Mouse (Mus musculus) heart, embryonic 15.5 days (tissue): Measurements from ENCODE around the gene Syne1. TPM values are rescaled to one million over a fixed set of nuclear protein-coding genes. Genes with fewer than 3 reads are reported as not detected.

ENCODE experiments used
- ATAC-seq: fragments of 200-750 bp; cut with Nextera tagmentation; replicated peaks from 2 replicates; pipeline ENCODE4 v1.8.0; 2017; ENCODE audit warnings: low read depth, moderate TSS enrichment; ENCODE audit not compliant: insufficient number of reproducible peaks, insufficient read depth, low FRiP score
- H3K27ac ChIP-seq: fragments of 300-500 bp; sonication (generic); 2 replicates; pipeline ENCODE4 v1.5.1; 2015; ENCODE audit warnings: mild to moderate bottlenecking, inconsistent platforms
- H3K27me3 ChIP-seq: fragments of 300-500 bp; sonication (generic); 2 replicates; pipeline ENCODE4 v1.6.1; 2015; ENCODE audit warnings: inconsistent platforms
- H3K36me3 ChIP-seq: fragments of 300-500 bp; sonication (generic); 2 replicates; pipeline ENCODE4 v1.6.1; 2015; ENCODE audit warnings: mild to moderate bottlenecking, inconsistent platforms
- H3K4me1 ChIP-seq: fragments of 300-500 bp; sonication (generic); replicated peaks from 2 replicates; pipeline ENCODE4 v1.6.1; 2015; ENCODE audit warnings: inconsistent platforms
- H3K4me2 ChIP-seq: fragments of 300-500 bp; sonication (generic); 2 replicates; pipeline ENCODE4 v1.6.1; 2015; ENCODE audit warnings: inconsistent platforms, mild to moderate bottlenecking, moderate library complexity
- H3K4me3 ChIP-seq: fragments of 300-500 bp; sonication (generic); 2 replicates; pipeline ENCODE4 v1.5.1; 2015; ENCODE audit warnings: mild to moderate bottlenecking, inconsistent platforms
- H3K9ac ChIP-seq: fragments of 300-500 bp; sonication (generic); 2 replicates; pipeline ENCODE4 v1.6.1; 2015; ENCODE audit warnings: mild to moderate bottlenecking, inconsistent platforms
- H3K9me3 ChIP-seq: fragments of 300-500 bp; sonication (generic); replicated peaks from 2 replicates; pipeline ENCODE4 v1.6.1; 2016; ENCODE audit warnings: inconsistent platforms
- WGBS: fragments of 180-500 bp; shearing (Covaris S2); methylation state at CpG from one replicate; pipeline ENCODE4 v1.1.7; 2015; ENCODE audit warnings: mixed read lengths; 5-methylcytosine and 5-hydroxymethylcytosine counted together
- polyA plus RNA-seq: library from polyadenylated mRNA; unstranded; fragments of >200 nt; fragmentation: Nextera tagmentation; extraction: Ambion mirVana; gene quantifications from 2 replicates; pipeline ENCODE4 v1.2.1, GENCODE M21; 2015

Syne1 gene
- polyA plus RNA-seq, 1 experiment from 2014 or later, result 23.2 TPM

DNA sequence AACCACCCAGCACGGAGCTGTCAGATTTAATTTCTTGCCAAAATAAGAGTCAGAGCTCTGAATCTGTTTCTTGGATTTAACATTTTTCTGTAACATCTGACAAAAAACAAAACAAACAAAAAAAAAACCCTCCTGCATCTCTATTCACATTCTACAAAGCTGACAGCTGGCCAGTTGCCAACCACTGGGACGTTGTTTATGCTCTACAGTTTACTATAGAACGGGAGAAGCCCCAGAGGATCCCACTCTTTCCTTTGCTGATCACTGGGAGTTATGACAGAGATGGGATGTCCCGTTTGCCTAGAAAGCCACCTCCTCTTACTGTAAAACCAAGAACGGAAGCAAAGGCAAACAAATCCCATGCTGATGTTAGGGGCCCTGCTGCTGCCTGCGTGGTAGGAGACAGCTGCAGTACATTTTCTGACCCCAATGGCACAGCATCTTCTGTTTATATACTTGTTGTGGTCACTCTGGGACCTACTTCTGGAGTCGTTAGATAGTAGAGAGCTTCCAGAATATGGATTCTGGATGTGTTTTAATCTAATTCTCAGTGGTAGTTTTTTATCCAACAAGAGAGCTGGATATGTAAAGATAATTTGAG, 255.9 kb downstream of the Syne1 start:
- H3K36me3 ChIP-seq, result no peaks in the 10 kb centered on the region
- H3K4me2 ChIP-seq, result no peak overlapping the region
- H3K4me3 ChIP-seq, result no peak overlapping the region
- H3K9me3 ChIP-seq, result no peaks in the 10 kb centered on the region
- no peak overlapping the region for H3K9ac ChIP-seq
- H3K27me3 ChIP-seq, result no peaks in the 10 kb centered on the region
- peak; percentile 43; the same call in 1 of the 2 replicates for ATAC-seq
- 37% methylated on average over 7 of the region's 7 CpGs for WGBS
- no peak overlapping the region for H3K27ac ChIP-seq
- peaks cover 6% of the 10 kb centered on the region; the same call in 1 of the 2 replicates for H3K4me1 ChIP-seq

DNA sequence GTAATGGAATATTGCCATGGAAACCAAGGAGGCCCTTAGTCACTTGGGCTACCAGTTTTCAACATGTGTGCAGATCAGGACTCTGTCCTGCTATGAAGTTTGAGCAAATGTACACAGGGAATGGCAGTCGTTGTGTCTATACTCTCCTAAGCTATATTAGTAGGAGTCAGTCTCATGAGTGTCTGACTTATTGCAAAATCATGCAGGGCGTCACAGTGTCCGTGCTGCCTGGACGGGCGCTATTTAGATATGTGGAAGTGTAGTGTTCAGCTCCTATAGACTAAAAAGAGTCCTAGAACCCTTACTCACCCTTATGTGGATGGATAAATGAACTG, 261.7 kb downstream of the Syne1 start:
- Histone ChIP-seq H3K4me2 (peak overlapping the region; percentile 63), H3K27me3 (no peaks in the 10 kb centered on the region), H3K4me3 (peak overlapping the region; percentile 49), H3K4me1 (peaks cover 6% of the 10 kb centered on the region), H3K9me3 (no peaks in the 10 kb centered on the region), H3K36me3 (no peaks in the 10 kb centered on the region), H3K27ac (peak overlapping the region; percentile 95), H3K9ac (peak overlapping the region; percentile 59)
- peak; percentile 41; the same call in 1 of the 2 replicates for ATAC-seq
- WGBS, result 38% methylated on average over 5 of the region's 5 CpGs

DNA sequence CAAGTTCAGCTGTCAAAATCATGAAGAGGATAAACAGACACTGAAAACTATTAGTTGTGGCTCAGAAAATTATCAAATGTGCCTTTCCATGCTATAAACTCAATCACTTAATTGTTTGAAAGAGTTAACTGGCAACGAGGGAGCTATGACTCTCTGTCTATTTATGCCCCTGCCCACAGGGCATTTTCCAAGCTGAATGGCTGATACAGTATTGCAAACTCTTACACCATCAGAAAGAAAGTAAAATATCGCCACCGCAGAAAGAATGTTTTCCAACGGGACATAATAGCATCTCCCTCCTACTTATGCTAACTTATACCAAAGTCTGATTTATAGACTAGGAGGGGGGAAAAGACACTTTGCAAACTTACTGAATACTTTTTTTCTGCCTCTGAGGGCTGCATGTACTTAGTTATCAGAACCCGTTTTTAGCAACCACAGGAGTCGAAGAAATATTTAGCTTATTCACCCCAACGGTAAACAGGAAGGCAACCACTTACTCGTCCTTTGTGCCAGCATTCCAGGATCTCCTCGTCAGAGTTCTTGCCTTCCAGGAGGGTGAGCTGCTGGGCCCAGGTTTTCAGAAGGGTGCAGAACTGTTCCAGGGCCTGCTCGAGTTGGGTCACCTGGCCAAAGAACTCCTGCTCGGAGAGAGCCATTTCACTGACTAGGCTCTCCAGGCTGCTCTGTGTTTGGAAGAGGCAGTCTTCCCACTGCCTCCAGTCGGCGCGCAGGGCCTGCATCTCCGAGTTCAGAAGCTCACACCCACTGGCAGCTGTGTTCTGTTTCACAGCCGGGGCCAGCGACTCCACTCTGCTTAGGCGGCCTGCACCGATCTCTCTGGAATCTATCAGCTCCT, 262.3 kb downstream of the Syne1 start:
- Histone ChIP-seq H3K4me3 (peak overlapping the region; percentile 49), H3K9me3 (no peaks in the 10 kb centered on the region), H3K27ac (peak overlapping the region; percentile 95), H3K9ac (peak overlapping the region; percentile 59), H3K4me1 (peaks cover 6% of the 10 kb centered on the region), H3K4me2 (peak overlapping the region; percentile 63), H3K27me3 (no peaks in the 10 kb centered on the region), H3K36me3 (no peaks in the 10 kb centered on the region)
- WGBS, result 16% methylated on average over 19 of the region's 19 CpGs
- ATAC-seq, result peak; percentile 80

DNA sequence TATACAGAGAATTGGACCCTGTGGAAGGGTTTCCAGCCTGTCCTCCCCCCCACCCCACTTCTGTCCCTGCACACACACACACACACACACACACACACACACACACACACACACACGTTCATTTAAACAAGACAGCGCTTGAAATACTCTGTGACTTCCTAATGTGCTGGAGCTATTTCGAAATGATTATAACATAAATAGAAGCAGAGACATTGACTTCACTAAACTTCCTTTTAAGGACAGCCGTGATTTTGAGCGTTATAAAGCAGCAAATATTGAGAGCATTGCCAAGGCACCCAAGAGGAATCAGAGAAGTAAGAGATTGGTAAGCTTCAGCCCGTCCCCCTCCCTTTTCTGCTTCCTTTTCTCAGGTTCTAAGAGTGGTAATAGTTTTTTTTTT, 263.0 kb downstream of the Syne1 start:
- no peaks in the 10 kb centered on the region for H3K36me3 ChIP-seq
- no peaks in the 10 kb centered on the region for H3K27me3 ChIP-seq
- peak overlapping the region; percentile 95 for H3K27ac ChIP-seq
- peak overlapping the region; percentile 59; the same call in 1 of the 2 replicates for H3K9ac ChIP-seq
- no peak for ATAC-seq
- peak overlapping the region; percentile 63 for H3K4me2 ChIP-seq
- H3K4me1 ChIP-seq, result peaks cover 6% of the 10 kb centered on the region
- peak overlapping the region; percentile 49 for H3K4me3 ChIP-seq
- no peaks in the 10 kb centered on the region for H3K9me3 ChIP-seq
- 20% methylated on average over 6 of the region's 6 CpGs for WGBS

DNA sequence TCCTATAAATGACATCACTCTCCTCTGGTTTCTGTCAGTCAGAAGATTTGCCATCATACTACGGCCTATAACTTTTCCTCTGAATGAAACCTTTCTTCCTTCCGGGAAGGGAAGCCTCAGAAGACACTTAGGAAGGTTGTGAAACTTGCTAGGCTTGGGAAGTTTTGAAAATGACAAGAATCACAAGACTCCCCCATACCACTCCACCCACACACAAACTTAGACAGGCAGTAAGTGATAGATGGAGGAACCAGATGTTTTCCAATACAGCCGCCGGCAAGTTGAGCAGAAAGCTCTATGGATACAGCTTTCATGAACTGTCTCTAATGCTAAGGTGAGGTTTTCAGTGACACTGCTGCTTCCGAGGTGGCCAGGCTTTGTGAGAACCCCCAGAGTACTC, 275.5 kb downstream of the Syne1 start:
- no peak overlapping the region for H3K4me2 ChIP-seq
- no peaks in the 10 kb centered on the region for H3K27me3 ChIP-seq
- H3K4me3 ChIP-seq, result no peak overlapping the region
- no peaks in the 10 kb centered on the region for H3K4me1 ChIP-seq
- 0 out of 2 replicates have a peak, but pooled peaks cover 4% of the 10 kb centered on the region for H3K9me3 ChIP-seq
- H3K36me3 ChIP-seq, result no peaks in the 10 kb centered on the region
- no peak overlapping the region for H3K9ac ChIP-seq
- WGBS, result 67% methylated on average over 5 of the region's 5 CpGs
- no peak for ATAC-seq
- no peak overlapping the region for H3K27ac ChIP-seq

DNA sequence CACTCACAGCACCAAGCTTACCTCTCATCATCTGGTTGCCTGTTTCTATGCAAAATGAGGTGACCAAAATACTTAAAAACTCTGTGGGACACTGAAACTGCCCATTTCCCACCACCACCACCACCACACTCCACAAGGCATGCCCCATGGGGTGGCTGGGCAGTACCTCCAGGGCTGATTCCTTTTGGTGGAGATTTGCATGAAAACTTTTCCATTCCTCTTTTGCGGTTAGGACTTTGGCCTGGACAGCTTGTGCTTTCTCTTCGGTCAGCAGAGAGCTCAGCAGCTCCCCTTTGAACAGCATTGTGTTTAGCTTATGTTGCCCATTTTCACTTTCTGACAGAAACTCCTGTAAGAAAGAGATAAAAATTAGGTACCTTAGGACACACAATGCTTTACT, 280.6 kb downstream of the Syne1 start:
- 0 out of 2 replicates have a peak, but pooled peaks cover 8% of the 10 kb centered on the region for H3K36me3 ChIP-seq
- H3K27ac ChIP-seq, result no peak overlapping the region
- no peak overlapping the region for H3K4me2 ChIP-seq
- no peaks in the 10 kb centered on the region for H3K27me3 ChIP-seq
- no peak overlapping the region for H3K4me3 ChIP-seq
- H3K9me3 ChIP-seq, result no peaks in the 10 kb centered on the region
- WGBS, result 78% methylated on average over 2 of the region's 2 CpGs
- no peak overlapping the region for H3K9ac ChIP-seq
- no peaks in the 10 kb centered on the region for H3K4me1 ChIP-seq
- no peak for ATAC-seq

- no peak overlapping the region for H3K27ac ChIP-seq
- 58% methylated on average over 10 of the region's 10 CpGs for WGBS
- no peaks in the 10 kb centered on the region for H3K27me3 ChIP-seq
- no peak overlapping the region for H3K9ac ChIP-seq
- no peaks in the 10 kb centered on the region for H3K4me1 ChIP-seq
- H3K9me3 ChIP-seq, result no peaks in the 10 kb centered on the region
- H3K4me2 ChIP-seq, result no peak overlapping the region
- no peak overlapping the region for H3K4me3 ChIP-seq
- ATAC-seq, result no peak
- peaks cover 32% of the 10 kb centered on the region for H3K36me3 ChIP-seq
Measured at GRCm38 (mm10) chr10:5264418-5264817, 286.9 kb downstream of the Syne1 start.

GRCm38 (mm10) chr10:5262636-5263035, 288.6 kb downstream of the Syne1 start:
- no peak for ATAC-seq
- Histone ChIP-seq H3K9me3 (0 out of 2 replicates have a peak, but pooled peaks cover 4% of the 10 kb centered on the region), H3K36me3 (peaks cover 45% of the 10 kb centered on the region), H3K4me2 (no peak overlapping the region), H3K9ac (no peak overlapping the region), H3K4me3 (no peak overlapping the region), H3K27me3 (no peaks in the 10 kb centered on the region), H3K27ac (no peak overlapping the region), H3K4me1 (no peaks in the 10 kb centered on the region)
- WGBS, result 63% methylated on average over 8 of the region's 8 CpGs

- no peak for ATAC-seq
- Histone ChIP-seq H3K36me3 (peaks cover 52% of the 10 kb centered on the region), H3K4me3 (no peak overlapping the region), H3K9me3 (0 out of 2 replicates have a peak, but pooled peaks cover 4% of the 10 kb centered on the region), H3K4me2 (no peak overlapping the region), H3K4me1 (peaks cover 6% of the 10 kb centered on the region; the same call in 1 of the 2 replicates), H3K9ac (no peak overlapping the region), H3K27me3 (no peaks in the 10 kb centered on the region), H3K27ac (no peak overlapping the region)
Measured at GRCm38 (mm10) chr10:5256686-5257085, 294.6 kb downstream of the Syne1 start.

- Histone ChIP-seq H3K27me3 (no peaks in the 10 kb centered on the region), H3K9me3 (0 out of 2 replicates have a peak, but pooled peaks cover 4% of the 10 kb centered on the region), H3K4me1 (peaks cover 6% of the 10 kb centered on the region; the same call in 1 of the 2 replicates), H3K4me3 (no peak overlapping the region), H3K36me3 (peaks cover 46% of the 10 kb centered on the region), H3K27ac (0 out of 2 replicates have a peak overlapping the region, but pooled peaks have one; percentile 18), H3K9ac (no peak overlapping the region), H3K4me2 (no peak overlapping the region)
- ATAC-seq, result 0 out of 2 replicates have a peak, but pooled peaks have one; percentile 43
Measured at GRCm38 (mm10) chr10:5253752-5254151, 297.5 kb downstream of the Syne1 start.

GRCm38 (mm10) chr10:5250702-5251101, 300.6 kb downstream of the Syne1 start:
- H3K4me1 ChIP-seq, result peaks cover 6% of the 10 kb centered on the region; the same call in 1 of the 2 replicates
- no peaks in the 10 kb centered on the region for H3K9me3 ChIP-seq
- no peak overlapping the region for H3K4me3 ChIP-seq
- no peak overlapping the region for H3K27ac ChIP-seq
- 64% methylated on average over 10 of the region's 10 CpGs for WGBS
- ATAC-seq, result no peak
- H3K27me3 ChIP-seq, result no peaks in the 10 kb centered on the region
- peaks cover 45% of the 10 kb centered on the region for H3K36me3 ChIP-seq
- no peak overlapping the region for H3K9ac ChIP-seq
- no peak overlapping the region for H3K4me2 ChIP-seq
